Mouse (Mus musculus): ENCODE results near the gene Tenm1. TPM values are rescaled to one million over a fixed set of nuclear protein-coding genes. Genes with fewer than 3 reads are reported as not detected.

The Tenm1 gene
- polyA plus RNA-seq, 1 experiment, result not detected

- H3K27ac ChIP-seq (ENCODE audit: insufficient read depth, low read length), result no peak overlapping the region
- H3K4me3 ChIP-seq (ENCODE audit: extremely low read depth, insufficient read depth, insufficient read length), result no peak overlapping the region
- H3K27me3 ChIP-seq (ENCODE audit: control insufficient read depth, insufficient read depth, low read length), result no peaks in the 10 kb centered on the region
- H3K36me3 ChIP-seq (ENCODE audit: control insufficient read depth, insufficient read depth, low read length), result no peaks in the 10 kb centered on the region
- TF ChIP-seq POLR2A (IDR thresholded peaks at IDR 0.05; ENCODE audit: low read depth, low read length) (no peak), CTCF (IDR thresholded peaks at IDR 0.05; ENCODE audit: extremely low read depth, insufficient read depth, insufficient read length, insufficient replicate concordance) (no peak)
- H3K4me1 ChIP-seq (ENCODE audit: control insufficient read depth, insufficient read depth, insufficient read length), result no peaks in the 10 kb centered on the region
- 76% methylated on average over 5 of the region's 5 CpGs for WGBS
- DNase-seq (ENCODE audit: low read depth in 1 of 2, low spot score in 2 of 2), result no peak
Observed at GRCm38 (mm10) chrX:43202249-43202783, 226.6 kb downstream of the Tenm1 start.

- Histone ChIP-seq H3K27me3 (ENCODE audit: control insufficient read depth, insufficient read depth, low read length) (no peaks in the 10 kb centered on the region), H3K27ac (ENCODE audit: insufficient read depth, low read length) (no peak overlapping the region)
Observed at GRCm38 (mm10) chrX:43182975-43183374, 246.0 kb downstream of the Tenm1 start.

GRCm38 (mm10) chrX:43151561-43151960 lies 277.4 kb downstream of the Tenm1 start:
- 72% methylated on average over 3 of the region's 3 CpGs for WGBS
- Histone ChIP-seq H3K27ac (ENCODE audit: insufficient read depth, low read length) (no peak overlapping the region), H3K4me3 (ENCODE audit: extremely low read depth, insufficient read depth, insufficient read length) (no peak overlapping the region), H3K27me3 (ENCODE audit: control insufficient read depth, insufficient read depth, low read length) (no peaks in the 10 kb centered on the region), H3K36me3 (ENCODE audit: control insufficient read depth, insufficient read depth, low read length) (no peaks in the 10 kb centered on the region), H3K4me1 (ENCODE audit: control insufficient read depth, insufficient read depth, insufficient read length) (no peaks in the 10 kb centered on the region)
- DNase-seq (ENCODE audit: low read depth in 1 of 2, low spot score in 2 of 2), result no peak
- no peak for TF ChIP-seq POLR2A (IDR thresholded peaks at IDR 0.05; ENCODE audit: low read depth, low read length)
- no peak for TF ChIP-seq CTCF (IDR thresholded peaks at IDR 0.05; ENCODE audit: extremely low read depth, insufficient read depth, insufficient read length, insufficient replicate concordance)

More at GRCm38 (mm10) chrX:43182975-43183374, 246.0 kb downstream of the Tenm1 start:
- Histone ChIP-seq H3K36me3 (ENCODE audit: control insufficient read depth, insufficient read depth, low read length) (no peaks in the 10 kb centered on the region), H3K4me3 (ENCODE audit: extremely low read depth, insufficient read depth, insufficient read length) (no peak overlapping the region), H3K4me1 (ENCODE audit: control insufficient read depth, insufficient read depth, insufficient read length) (no peaks in the 10 kb centered on the region)
- DNase-seq (ENCODE audit: low read depth in 1 of 2, low spot score in 2 of 2), result no peak
- 86% methylated on average over 1 of the region's 1 CpGs for WGBS
- TF ChIP-seq POLR2A (IDR thresholded peaks at IDR 0.05; ENCODE audit: low read depth, low read length), result no peak
- no peak for TF ChIP-seq CTCF (IDR thresholded peaks at IDR 0.05; ENCODE audit: extremely low read depth, insufficient read depth, insufficient read length, insufficient replicate concordance)

GRCm38 (mm10) chrX:43129696-43130095 lies 299.2 kb downstream of the Tenm1 start:
- no peak for DNase-seq (ENCODE audit: low read depth in 1 of 2, low spot score in 2 of 2)
- Histone ChIP-seq H3K36me3 (ENCODE audit: control insufficient read depth, insufficient read depth, low read length) (no peaks in the 10 kb centered on the region), H3K4me3 (ENCODE audit: extremely low read depth, insufficient read depth, insufficient read length) (no peak overlapping the region), H3K27me3 (ENCODE audit: control insufficient read depth, insufficient read depth, low read length) (no peaks in the 10 kb centered on the region), H3K27ac (ENCODE audit: insufficient read depth, low read length) (no peak overlapping the region), H3K4me1 (ENCODE audit: control insufficient read depth, insufficient read depth, insufficient read length) (no peaks in the 10 kb centered on the region)
- 69% methylated on average over 2 of the region's 2 CpGs for WGBS
- TF ChIP-seq POLR2A (IDR thresholded peaks at IDR 0.05; ENCODE audit: low read depth, low read length), result no peak
- no peak for TF ChIP-seq CTCF (IDR thresholded peaks at IDR 0.05; ENCODE audit: extremely low read depth, insufficient read depth, insufficient read length, insufficient replicate concordance)

GRCm38 (mm10) chrX:43122491-43122890 lies 306.4 kb downstream of the Tenm1 start:
- Histone ChIP-seq H3K4me3 (ENCODE audit: extremely low read depth, insufficient read depth, insufficient read length) (no peak overlapping the region), H3K27me3 (ENCODE audit: control insufficient read depth, insufficient read depth, low read length) (no peaks in the 10 kb centered on the region), H3K36me3 (ENCODE audit: control insufficient read depth, insufficient read depth, low read length) (no peaks in the 10 kb centered on the region), H3K27ac (ENCODE audit: insufficient read depth, low read length) (no peak overlapping the region), H3K4me1 (ENCODE audit: control insufficient read depth, insufficient read depth, insufficient read length) (no peaks in the 10 kb centered on the region)
- DNase-seq (ENCODE audit: low read depth in 1 of 2, low spot score in 2 of 2), result no peak
- WGBS, result 47% methylated on average over 1 of the region's 1 CpGs
- no peak for TF ChIP-seq POLR2A (IDR thresholded peaks at IDR 0.05; ENCODE audit: low read depth, low read length)
- TF ChIP-seq CTCF (IDR thresholded peaks at IDR 0.05; ENCODE audit: extremely low read depth, insufficient read depth, insufficient read length, insufficient replicate concordance), result no peak

- Histone ChIP-seq H3K36me3 (ENCODE audit: control insufficient read depth, insufficient read depth, low read length) (no peaks in the 10 kb centered on the region), H3K4me3 (ENCODE audit: extremely low read depth, insufficient read depth, insufficient read length) (no peak overlapping the region), H3K27ac (ENCODE audit: insufficient read depth, low read length) (no peak overlapping the region), H3K27me3 (ENCODE audit: control insufficient read depth, insufficient read depth, low read length) (no peaks in the 10 kb centered on the region), H3K4me1 (ENCODE audit: control insufficient read depth, insufficient read depth, insufficient read length) (no peaks in the 10 kb centered on the region)
- no peak for DNase-seq (ENCODE audit: low read depth in 1 of 2, low spot score in 2 of 2)
- TF ChIP-seq POLR2A (IDR thresholded peaks at IDR 0.05; ENCODE audit: low read depth, low read length), result no peak
- TF ChIP-seq CTCF (IDR thresholded peaks at IDR 0.05; ENCODE audit: extremely low read depth, insufficient read depth, insufficient read length, insufficient replicate concordance), result no peak
- WGBS, result 81% methylated on average over 1 of the region's 1 CpGs
Observed at GRCm38 (mm10) chrX:43122001-43122400, 306.9 kb downstream of the Tenm1 start.

GRCm38 (mm10) chrX:42986100-42986499 lies 442.8 kb downstream of the Tenm1 start:
- WGBS, result 86% methylated on average over 2 of the region's 2 CpGs
- DNase-seq (ENCODE audit: low read depth in 1 of 2, low spot score in 2 of 2), result no peak
- no peak overlapping the region for H3K4me3 ChIP-seq (ENCODE audit: extremely low read depth, insufficient read depth, insufficient read length)
- H3K27me3 ChIP-seq (ENCODE audit: control insufficient read depth, insufficient read depth, low read length), result no peaks in the 10 kb centered on the region
- no peaks in the 10 kb centered on the region for H3K4me1 ChIP-seq (ENCODE audit: control insufficient read depth, insufficient read depth, insufficient read length)
- H3K27ac ChIP-seq (ENCODE audit: insufficient read depth, low read length), result no peak overlapping the region
- TF ChIP-seq POLR2A (IDR thresholded peaks at IDR 0.05; ENCODE audit: low read depth, low read length) (no peak), CTCF (IDR thresholded peaks at IDR 0.05; ENCODE audit: extremely low read depth, insufficient read depth, insufficient read length, insufficient replicate concordance) (no peak)
- H3K36me3 ChIP-seq (ENCODE audit: control insufficient read depth, insufficient read depth, low read length), result no peaks in the 10 kb centered on the region
